Mouse (Mus musculus) myocyte (in vitro differentiated cells): Measurements from ENCODE around the gene Surf4.

Source experiments
- MAX ChIP-seq: IDR thresholded peaks from one replicate; pipeline ENCODE4 v1.6.1; 2011; ENCODE audit warnings: low read depth, mild to moderate bottlenecking, control low read depth
- MYOD1 ChIP-seq, 3 experiments: IDR thresholded peaks; one replicate each; pipeline ENCODE4 v1.6.1; 2011; ENCODE audit warnings: control low read depth in 2 of 3, low read depth in 2 of 3, mild to moderate bottlenecking in 2 of 3, moderate library complexity in 1 of 3; ENCODE audit not compliant: insufficient read length in 2 of 3, control insufficient read depth in 1 of 3
- POLR2A ChIP-seq: IDR thresholded peaks from one replicate; pipeline ENCODE4 v1.6.1; 2011; ENCODE audit warnings: low read depth, mild to moderate bottlenecking, control low read depth, moderate library complexity; ENCODE audit not compliant: insufficient read length
- REST ChIP-seq: IDR thresholded peaks from one replicate; pipeline ENCODE4 v1.6.1; 2011; ENCODE audit warnings: mild to moderate bottlenecking, control low read depth, moderate library complexity; ENCODE audit not compliant: insufficient read depth, insufficient read length

DNA sequence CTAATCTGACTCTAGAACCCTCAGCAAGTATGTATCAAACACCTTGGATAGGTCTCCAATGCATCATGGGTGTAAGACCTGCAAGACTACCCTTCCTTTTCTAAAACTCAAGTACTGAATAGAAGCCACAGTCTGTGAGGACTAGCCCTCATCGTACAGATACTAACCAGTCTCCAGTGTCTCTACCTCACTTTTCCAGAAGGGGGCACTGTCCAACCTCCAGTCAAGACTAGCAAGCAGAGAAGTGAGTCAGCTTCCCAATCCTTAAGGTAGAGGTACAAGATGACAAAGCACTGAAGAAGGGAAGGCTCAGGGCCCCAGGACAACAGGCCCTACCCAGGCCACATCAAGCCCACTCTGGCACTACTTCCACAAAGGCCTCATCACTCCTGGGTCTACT lies 3.3 kb downstream of the Surf4 start:
- TF ChIP-seq POLR2A (no peak), MAX (no peak), MYOD1 (IDR thresholded peaks at IDR 0.05; ENCODE audit: control insufficient read depth in 1 of 3, insufficient read length in 2 of 3, low read depth in 2 of 3) (no peak), REST (no peak)
